Mouse (Mus musculus) embryonic fibroblast, embryonic 13.5 days (primary cell): ENCODE results near the gene Stk16.

Experiments
- CTCF ChIP-seq: IDR thresholded peaks from 2 replicates; pipeline ENCODE4 v1.5.1; 2011; ENCODE audit warnings: mild to moderate bottlenecking, control low read depth, low read length, moderate library complexity, borderline replicate concordance; ENCODE audit not compliant: insufficient read depth
- POLR2A ChIP-seq: IDR thresholded peaks from 2 replicates; pipeline ENCODE4 v1.6.1; 2011; ENCODE audit warnings: low read depth, mild to moderate bottlenecking, control low read depth, low read length, moderate library complexity

DNA sequence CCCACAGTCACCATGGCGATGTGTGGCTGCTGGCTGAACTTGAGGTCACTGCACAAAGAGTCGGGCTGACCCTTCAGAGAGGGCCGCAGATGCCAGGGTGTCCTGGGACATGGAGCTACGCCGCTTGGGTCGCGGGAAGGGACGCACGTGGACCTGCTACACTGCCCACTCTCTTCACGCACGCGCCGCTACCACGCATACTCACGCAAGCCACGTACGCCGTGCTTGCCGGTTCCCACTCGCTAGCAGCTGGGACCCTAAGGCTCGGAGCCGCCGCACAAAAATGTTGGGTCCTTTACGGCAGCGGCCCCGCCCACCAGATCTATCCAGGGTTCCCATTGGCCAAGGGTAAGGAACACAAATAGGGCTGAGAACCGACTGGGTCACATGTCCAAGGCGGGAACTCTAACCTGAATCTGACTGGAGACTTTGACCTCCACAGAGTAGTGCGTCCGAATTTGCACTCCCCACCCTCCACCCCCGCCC, 30.5 kb upstream of the Stk16 start, which contains the start of gene Abcb6:
- TF ChIP-seq POLR2A = peak; percentile 64
- TF ChIP-seq CTCF = no peak
